Mouse (Mus musculus): ENCODE measurements at regions not wholly inside any gene's neighbourhood (a gene's known extent, or its start where the extent isn't known, plus 50 kb on each side); places are given as distances from the start of the nearest gene placed in this dataset.
"Not testable (repeated sequence)": the region's sequence is repeated elsewhere in the genome, so short reads cannot be mapped to it uniquely, and the experiment has no call there.

- H3K27me3 ChIP-seq (ENCODE audit: control insufficient read depth, insufficient read depth, low read length); H3K4me1 ChIP-seq (ENCODE audit: control insufficient read depth, insufficient read depth, low read length); H3K4me3 ChIP-seq (ENCODE audit: control insufficient read depth, low read depth, low read length); H3K36me3 ChIP-seq (ENCODE audit: control insufficient read depth, insufficient read depth, low read length); H3K27ac ChIP-seq (ENCODE audit: control insufficient read depth, insufficient read depth, low read depth, low read length): not testable (repeated sequence)
These were observed 534.7 kb upstream of the Olfr1507 start for GRCm38 (mm10) chr14:53030227-53030626.

DNA sequence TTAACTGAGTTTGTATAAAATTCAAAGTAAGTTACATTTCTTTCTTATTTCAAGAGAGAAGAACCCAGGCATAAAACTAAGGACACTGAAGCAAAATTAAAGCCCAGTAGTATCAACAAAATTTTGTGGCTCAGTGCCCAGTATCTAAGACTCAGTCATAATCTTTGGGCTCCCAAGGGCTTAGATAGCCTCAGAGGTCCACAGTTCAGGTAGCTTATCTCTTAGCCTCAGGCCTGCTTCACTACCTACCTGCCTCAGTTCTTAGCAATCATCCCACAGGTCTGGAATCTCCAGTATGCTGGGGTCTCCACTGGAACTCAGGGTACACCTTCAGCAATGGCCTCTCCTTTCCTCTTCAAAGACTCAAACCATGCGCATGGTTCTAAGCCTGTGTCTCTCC, 531.4 kb upstream of the Olfr1507 start:
- not testable (repeated sequence) for H3K36me3 ChIP-seq (ENCODE audit: control insufficient read depth, insufficient read depth, low read length); H3K4me3 ChIP-seq (ENCODE audit: control insufficient read depth, low read depth, low read length); H3K27me3 ChIP-seq (ENCODE audit: control insufficient read depth, insufficient read depth, low read length); H3K27ac ChIP-seq (ENCODE audit: control insufficient read depth, insufficient read depth, low read depth, low read length); H3K4me1 ChIP-seq (ENCODE audit: control insufficient read depth, insufficient read depth, low read length)

- H3K27me3 ChIP-seq (ENCODE audit: control insufficient read depth, insufficient read depth, low read length); H3K36me3 ChIP-seq (ENCODE audit: control insufficient read depth, insufficient read depth, low read length); H3K4me1 ChIP-seq (ENCODE audit: control insufficient read depth, insufficient read depth, low read length); H3K4me3 ChIP-seq (ENCODE audit: control insufficient read depth, low read depth, low read length); H3K27ac ChIP-seq (ENCODE audit: control insufficient read depth, insufficient read depth, low read depth, low read length): not testable (repeated sequence)
These were observed 524.6 kb upstream of the Olfr1507 start for GRCm38 (mm10) chr14:53020152-53020551.

DNA sequence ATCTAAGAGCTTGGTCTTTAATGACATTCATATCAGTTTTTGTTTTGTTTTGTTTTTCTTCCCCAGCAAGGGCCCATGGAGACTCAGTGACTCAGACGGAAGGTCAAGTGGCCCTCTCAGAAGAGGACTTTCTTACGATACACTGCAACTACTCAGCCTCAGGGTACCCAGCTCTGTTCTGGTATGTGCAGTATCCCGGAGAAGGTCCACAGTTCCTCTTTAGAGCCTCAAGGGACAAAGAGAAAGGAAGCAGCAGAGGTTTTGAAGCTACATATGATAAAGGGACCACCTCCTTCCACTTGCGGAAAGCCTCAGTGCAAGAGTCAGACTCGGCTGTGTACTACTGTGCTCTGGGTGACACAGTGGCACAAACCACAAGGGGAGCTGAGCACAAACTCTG, 512.2 kb upstream of the Olfr1507 start:
- not testable (repeated sequence) for H3K36me3 ChIP-seq (ENCODE audit: control insufficient read depth, insufficient read depth, low read length); H3K27ac ChIP-seq (ENCODE audit: control insufficient read depth, insufficient read depth, low read depth, low read length); H3K27me3 ChIP-seq (ENCODE audit: control insufficient read depth, insufficient read depth, low read length); H3K4me3 ChIP-seq (ENCODE audit: control insufficient read depth, low read depth, low read length); H3K4me1 ChIP-seq (ENCODE audit: control insufficient read depth, insufficient read depth, low read length)

- not testable (repeated sequence) for H3K36me3 ChIP-seq (ENCODE audit: control insufficient read depth, insufficient read depth, low read length); H3K27me3 ChIP-seq (ENCODE audit: control insufficient read depth, insufficient read depth, low read length); H3K4me3 ChIP-seq (ENCODE audit: control insufficient read depth, low read depth, low read length); H3K4me1 ChIP-seq (ENCODE audit: control insufficient read depth, insufficient read depth, low read length); H3K27ac ChIP-seq (ENCODE audit: control insufficient read depth, insufficient read depth, low read depth, low read length)
These were observed 511.8 kb upstream of the Olfr1507 start for GRCm38 (mm10) chr14:53007323-53007722.

GRCm38 (mm10) chr14:53001289-53001688, 505.7 kb upstream of the Olfr1507 start:
- H3K27ac ChIP-seq (ENCODE audit: control insufficient read depth, insufficient read depth, low read depth, low read length); H3K4me3 ChIP-seq (ENCODE audit: control insufficient read depth, low read depth, low read length); H3K36me3 ChIP-seq (ENCODE audit: control insufficient read depth, insufficient read depth, low read length); H3K4me1 ChIP-seq (ENCODE audit: control insufficient read depth, insufficient read depth, low read length); H3K27me3 ChIP-seq (ENCODE audit: control insufficient read depth, insufficient read depth, low read length): not testable (repeated sequence)

- not testable (repeated sequence) for H3K27me3 ChIP-seq (ENCODE audit: control insufficient read depth, insufficient read depth, low read length); H3K4me1 ChIP-seq (ENCODE audit: control insufficient read depth, insufficient read depth, low read length); H3K27ac ChIP-seq (ENCODE audit: control insufficient read depth, insufficient read depth, low read depth, low read length); H3K4me3 ChIP-seq (ENCODE audit: control insufficient read depth, low read depth, low read length); H3K36me3 ChIP-seq (ENCODE audit: control insufficient read depth, insufficient read depth, low read length)
These were observed 496.7 kb upstream of the Olfr1507 start for GRCm38 (mm10) chr14:52992106-52992760.

- not testable (repeated sequence) for H3K27me3 ChIP-seq (ENCODE audit: control insufficient read depth, insufficient read depth, low read length); H3K27ac ChIP-seq (ENCODE audit: control insufficient read depth, insufficient read depth, low read depth, low read length); H3K36me3 ChIP-seq (ENCODE audit: control insufficient read depth, insufficient read depth, low read length); H3K4me1 ChIP-seq (ENCODE audit: control insufficient read depth, insufficient read depth, low read length); H3K4me3 ChIP-seq (ENCODE audit: control insufficient read depth, low read depth, low read length)
These were observed 495.7 kb upstream of the Olfr1507 start for GRCm38 (mm10) chr14:52991328-52991665.

GRCm38 (mm10) chr14:52990569-52991327, 495.2 kb upstream of the Olfr1507 start:
- H3K4me1 ChIP-seq (ENCODE audit: control insufficient read depth, insufficient read depth, low read length); H3K27ac ChIP-seq (ENCODE audit: control insufficient read depth, insufficient read depth, low read depth, low read length); H3K27me3 ChIP-seq (ENCODE audit: control insufficient read depth, insufficient read depth, low read length); H3K36me3 ChIP-seq (ENCODE audit: control insufficient read depth, insufficient read depth, low read length); H3K4me3 ChIP-seq (ENCODE audit: control insufficient read depth, low read depth, low read length): not testable (repeated sequence)

- not testable (repeated sequence) for H3K27ac ChIP-seq (ENCODE audit: control insufficient read depth, insufficient read depth, low read depth, low read length); H3K4me1 ChIP-seq (ENCODE audit: control insufficient read depth, insufficient read depth, low read length); H3K36me3 ChIP-seq (ENCODE audit: control insufficient read depth, insufficient read depth, low read length); H3K27me3 ChIP-seq (ENCODE audit: control insufficient read depth, insufficient read depth, low read length); H3K4me3 ChIP-seq (ENCODE audit: control insufficient read depth, low read depth, low read length)
These were observed 494.4 kb upstream of the Olfr1507 start for GRCm38 (mm10) chr14:52989940-52990339.

DNA sequence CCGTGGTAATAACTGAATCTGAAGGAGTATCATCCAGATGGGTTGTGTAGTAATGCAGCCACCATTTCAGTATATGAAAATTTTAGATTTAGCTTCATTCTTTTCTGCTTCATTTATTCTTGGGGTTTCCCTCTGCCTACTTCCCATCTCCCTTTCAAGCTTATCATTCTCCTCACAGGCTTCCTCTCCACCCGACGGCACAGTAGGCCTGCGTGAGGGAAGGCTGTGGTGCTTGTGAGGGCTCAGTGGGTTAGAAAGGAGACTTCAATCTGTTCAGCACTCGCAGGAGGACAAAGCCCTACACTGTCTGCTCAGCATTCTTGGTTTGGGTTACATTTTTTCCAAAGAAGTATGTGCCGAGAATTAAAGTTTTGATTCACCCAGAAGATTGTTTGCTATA, 493.0 kb upstream of the Olfr1507 start:
- H3K36me3 ChIP-seq (ENCODE audit: control insufficient read depth, insufficient read depth, low read length); H3K4me3 ChIP-seq (ENCODE audit: control insufficient read depth, low read depth, low read length); H3K27ac ChIP-seq (ENCODE audit: control insufficient read depth, insufficient read depth, low read depth, low read length); H3K27me3 ChIP-seq (ENCODE audit: control insufficient read depth, insufficient read depth, low read length); H3K4me1 ChIP-seq (ENCODE audit: control insufficient read depth, insufficient read depth, low read length): not testable (repeated sequence)

DNA sequence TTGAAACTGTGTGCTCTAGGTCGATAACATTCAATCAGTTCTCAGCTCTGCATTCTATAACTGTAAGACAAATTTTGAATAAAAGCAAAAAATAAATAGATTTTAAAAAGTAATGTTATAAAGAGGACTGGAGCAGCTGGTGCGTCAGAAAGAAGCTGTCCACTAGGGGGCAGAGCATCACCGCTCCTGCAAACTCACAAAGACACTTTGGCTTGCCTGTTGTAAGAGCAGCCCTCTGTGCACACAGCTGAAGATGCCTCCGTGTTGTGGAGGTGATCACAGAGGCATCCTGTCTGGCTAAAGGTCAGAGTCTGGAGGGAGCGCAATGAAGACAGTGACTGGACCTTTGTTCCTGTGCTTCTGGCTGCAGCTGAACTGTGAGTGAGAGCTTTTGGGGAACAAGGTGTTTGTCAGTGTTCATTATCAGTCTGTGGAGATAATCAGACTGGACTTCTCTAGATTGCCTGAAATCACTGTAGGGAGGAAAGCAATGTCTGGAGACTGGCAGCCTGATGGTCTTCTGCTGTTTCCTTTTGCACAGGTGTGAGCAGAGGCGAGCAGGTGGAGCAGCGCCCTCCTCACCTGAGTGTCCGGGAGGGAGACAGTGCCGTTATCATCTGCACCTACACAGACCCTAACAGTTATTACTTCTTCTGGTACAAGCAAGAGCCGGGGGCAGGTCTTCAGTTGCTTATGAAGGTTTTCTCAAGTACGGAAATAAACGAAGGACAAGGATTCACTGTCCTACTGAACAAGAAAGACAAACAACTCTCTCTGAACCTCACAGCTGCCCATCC, 476.9 kb upstream of the Olfr1507 start:
- H3K4me3 ChIP-seq (ENCODE audit: control insufficient read depth, low read depth, low read length); H3K4me1 ChIP-seq (ENCODE audit: control insufficient read depth, insufficient read depth, low read length); H3K27me3 ChIP-seq (ENCODE audit: control insufficient read depth, insufficient read depth, low read length); H3K27ac ChIP-seq (ENCODE audit: control insufficient read depth, insufficient read depth, low read depth, low read length); H3K36me3 ChIP-seq (ENCODE audit: control insufficient read depth, insufficient read depth, low read length): not testable (repeated sequence)

Measured in testis, adult 2 months (tissue).